Mouse (Mus musculus): Measurements from ENCODE around the gene Ncapd3.

Ncapd3 gene

GRCm38 (mm10) chr9:27123947-27124346, 94.0 kb downstream of the Ncapd3 start:
- DNase-seq (ENCODE audit: low read depth, low spot score): no peak

DNA sequence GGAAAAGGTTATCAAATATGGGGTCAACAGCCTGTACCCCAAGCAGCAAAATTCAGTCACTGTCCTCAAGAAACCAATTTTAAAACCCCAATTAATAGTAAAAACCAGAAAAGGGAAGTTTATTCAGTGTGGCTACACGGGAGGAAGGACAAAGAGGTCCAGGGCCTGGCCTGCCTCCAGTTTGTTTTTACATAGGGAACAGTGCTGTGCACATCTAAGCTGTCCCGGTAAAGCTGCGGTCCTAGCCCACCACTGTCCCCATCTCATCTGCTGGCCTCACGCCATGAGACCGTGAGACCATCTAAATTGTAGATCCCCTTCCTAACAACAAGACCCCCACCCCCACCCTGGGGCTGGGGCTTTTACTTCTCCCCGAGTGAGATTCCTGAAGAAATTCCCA, 95.5 kb downstream of the Ncapd3 start:
- no peak for DNase-seq (ENCODE audit: low read depth, low spot score)

GRCm38 (mm10) chr9:27126543-27126942, 96.6 kb downstream of the Ncapd3 start:
- DNase-seq (ENCODE audit: low read depth, low spot score): peak; percentile 25

DNA sequence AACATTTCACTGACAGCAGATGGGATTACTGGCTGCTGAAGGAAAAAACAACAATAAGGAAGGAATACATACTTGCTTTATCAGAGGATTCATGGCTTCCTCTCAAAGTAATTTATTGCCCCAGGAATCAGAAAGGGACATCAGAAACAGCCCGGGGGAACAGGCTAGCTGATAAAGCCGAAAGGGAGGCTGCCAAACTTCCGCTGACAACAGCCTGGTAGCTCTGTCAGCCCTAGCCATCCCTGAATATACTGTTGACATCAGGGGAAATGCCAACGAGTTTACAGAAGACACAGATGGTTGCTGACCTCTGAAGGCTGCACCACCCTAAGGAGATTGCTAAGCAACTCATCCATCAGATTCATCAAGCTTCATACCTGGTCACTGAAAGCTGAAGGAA, 98.7 kb downstream of the Ncapd3 start:
- no peak for DNase-seq (ENCODE audit: low read depth, low spot score)

GRCm38 (mm10) chr9:27134410-27134809, 104.4 kb downstream of the Ncapd3 start:
- DNase-seq (ENCODE audit: low read depth, low spot score): peak; percentile 34

- DNase-seq (ENCODE audit: low read depth, low spot score): no peak
Observed at GRCm38 (mm10) chr9:27135372-27135771, 105.4 kb downstream of the Ncapd3 start.

- DNase-seq (ENCODE audit: low read depth, low spot score): no peak
Observed at GRCm38 (mm10) chr9:27136651-27137050, 106.7 kb downstream of the Ncapd3 start.

- DNase-seq (ENCODE audit: low read depth, low spot score): no peak
Observed at GRCm38 (mm10) chr9:27140432-27141065, 110.6 kb downstream of the Ncapd3 start.

- no peak for DNase-seq (ENCODE audit: low read depth, low spot score)
Observed at GRCm38 (mm10) chr9:27144271-27144840, 114.4 kb downstream of the Ncapd3 start.

All from A20 (cell line).